Mouse (Mus musculus): ENCODE results near the gene Zfp367. TPM values are rescaled to one million over a fixed set of nuclear protein-coding genes. Genes with fewer than 3 reads are reported as not detected.

Gene Zfp367
- total RNA-seq (2021), result 10 to 100 TPM; 33.2 to 34.5 TPM
- long read RNA-seq, experiment 1, transcript Zfp367-204 (5 exons, 641 nt), result major isoform, 30 of 45 reads
- long read RNA-seq, experiment 1, partial matches to known transcripts, result 1 of 45 reads
- long read RNA-seq, experiment 1, other reads (novel, unspliced or antisense), result 13 of 45 reads
- long read RNA-seq, experiment 2, transcript Zfp367-204 (5 exons, 641 nt), result major isoform, 18 of 34 reads
- long read RNA-seq, experiment 2, partial matches to known transcripts, result 0 of 34 reads
- long read RNA-seq, experiment 2, other reads (novel, unspliced or antisense), result 14 of 34 reads

DNA sequence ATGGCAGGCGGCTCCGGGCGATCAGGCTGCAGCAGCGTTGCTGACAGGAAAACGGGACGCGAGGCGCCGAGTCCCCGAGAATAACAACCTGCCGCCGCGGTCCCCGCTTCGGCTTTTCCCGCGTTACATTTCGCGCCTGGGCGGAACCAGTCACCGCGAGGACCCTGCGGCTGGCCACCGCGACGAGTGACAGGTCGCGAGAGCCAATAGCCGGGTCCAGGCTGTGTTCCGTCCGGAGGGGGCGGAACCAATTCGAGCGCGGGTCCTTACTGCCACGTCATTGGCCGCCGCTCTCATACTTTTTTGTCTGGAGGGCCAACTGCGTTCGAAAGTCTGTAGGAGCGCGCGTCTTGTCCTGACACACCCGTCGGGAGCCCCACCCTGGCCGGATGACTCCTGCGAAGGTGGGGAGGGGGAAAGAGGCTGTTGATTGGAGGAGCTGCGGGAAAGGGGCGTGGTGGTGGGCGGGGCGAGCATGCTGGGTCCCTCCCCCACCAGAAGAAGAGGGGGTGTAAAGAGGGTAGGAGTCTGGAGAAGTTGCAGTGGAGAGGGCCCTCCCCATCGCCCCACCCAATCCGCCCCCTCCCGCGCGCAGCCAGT lies at the start of gene Zfp367:
Gene Zfp367, minus strand, starts transcription at position 120 of the 600 bp plus-strand sequence.
- peak; percentile 98 for DNase-seq (ENCODE audit: low spot score)

DNA sequence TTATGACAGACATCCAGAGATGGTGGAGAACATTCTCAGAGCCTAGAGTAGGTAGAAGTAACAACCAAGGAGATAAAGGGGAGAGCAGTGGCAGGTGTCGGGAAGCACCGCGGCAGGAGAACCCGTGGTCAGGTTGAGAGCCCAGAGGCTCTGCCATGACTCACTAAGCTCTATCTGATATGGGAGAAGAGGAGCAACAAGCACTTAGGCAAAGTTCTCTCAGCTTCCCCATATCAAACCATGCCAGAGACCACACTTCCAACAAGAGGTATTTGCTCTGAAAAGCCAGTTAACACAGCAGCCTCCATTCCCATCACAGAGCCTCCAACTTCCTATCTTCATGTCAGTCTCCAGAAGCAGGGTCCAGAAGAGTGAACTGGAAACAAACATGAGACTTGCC lies 47.9 kb upstream of the Zfp367 start:
- no peak for DNase-seq (ENCODE audit: low spot score)

DNA sequence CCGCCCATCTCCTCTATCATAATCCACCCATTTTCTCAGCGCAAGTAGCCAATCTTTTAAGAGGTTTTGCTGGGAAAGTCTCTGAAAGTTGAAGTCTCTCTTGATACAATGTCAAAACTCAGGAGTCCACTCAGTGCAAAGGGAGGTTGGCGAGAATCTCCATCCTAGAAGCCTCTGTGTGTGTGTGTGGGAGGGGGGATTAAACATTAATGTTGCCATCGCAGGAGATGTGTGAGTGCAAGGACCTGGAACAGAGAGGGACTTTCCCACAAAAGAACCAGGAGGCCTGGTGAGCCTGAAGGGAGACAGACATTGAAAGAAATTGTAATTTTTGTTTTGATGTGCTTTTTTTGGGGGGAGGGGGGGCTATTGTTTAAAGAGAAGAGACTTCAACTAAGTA lies 45.3 kb upstream of the Zfp367 start:
- DNase-seq (ENCODE audit: low spot score), result no peak

DNA sequence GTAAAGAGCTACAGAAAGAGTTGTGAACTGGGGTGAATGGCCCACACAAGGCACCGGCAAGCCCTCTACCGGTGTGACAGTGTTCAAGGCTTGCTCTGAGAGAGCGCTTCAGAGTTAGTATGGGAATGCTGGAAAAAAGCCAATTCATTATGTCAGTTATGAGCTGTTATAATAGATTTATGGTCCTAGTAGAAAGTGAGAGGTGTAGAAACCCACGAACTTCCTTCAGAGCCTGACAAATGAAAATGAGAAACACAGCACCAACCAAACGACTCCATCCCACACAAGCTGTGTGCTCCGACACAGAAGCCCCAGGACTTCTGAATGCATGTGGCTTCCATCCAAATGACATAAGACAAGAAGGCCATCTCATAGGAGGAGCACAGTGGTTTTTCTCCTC lies 44.9 kb upstream of the Zfp367 start:
- no peak for DNase-seq (ENCODE audit: low spot score)

DNA sequence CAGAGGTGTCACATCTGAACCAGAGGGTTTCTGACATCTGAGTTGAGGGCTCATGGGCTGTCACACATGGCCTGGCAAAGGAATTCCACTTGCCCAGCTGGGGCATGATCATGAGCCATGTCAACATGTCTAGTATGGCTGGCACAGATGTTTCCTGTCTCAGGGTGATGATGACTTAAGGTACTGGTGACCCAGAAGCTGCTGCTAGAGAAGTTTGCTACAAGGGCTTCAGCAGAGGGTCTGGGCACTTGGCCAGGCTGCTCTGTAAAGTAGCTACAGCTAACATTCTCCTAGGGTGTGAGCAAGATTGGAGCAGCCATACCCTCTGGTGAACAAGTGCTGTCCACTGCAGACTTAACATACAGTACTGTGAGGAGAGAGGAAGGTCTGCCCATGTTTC lies 34.1 kb upstream of the Zfp367 start:
- DNase-seq (ENCODE audit: low spot score), result no peak

DNA sequence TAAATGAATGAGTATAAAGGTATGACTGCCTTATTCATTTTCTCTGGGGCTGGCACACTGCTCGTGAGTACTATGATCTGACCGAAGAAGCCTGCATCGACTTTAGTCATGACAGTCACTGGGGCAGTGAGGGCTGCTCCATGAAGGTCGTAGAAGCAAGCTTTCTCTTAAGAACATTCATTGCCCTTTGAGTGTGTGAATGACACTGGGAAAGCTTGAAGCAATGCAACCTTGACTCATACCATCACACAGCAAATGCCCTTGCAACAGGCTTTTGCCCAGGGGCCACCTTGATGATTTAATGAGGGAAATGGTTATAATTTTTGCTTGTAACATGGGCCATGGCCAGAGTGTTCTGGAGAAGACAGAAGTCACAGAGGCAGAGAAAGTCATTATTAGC lies 33.5 kb upstream of the Zfp367 start:
- no peak for DNase-seq (ENCODE audit: low spot score)

DNA sequence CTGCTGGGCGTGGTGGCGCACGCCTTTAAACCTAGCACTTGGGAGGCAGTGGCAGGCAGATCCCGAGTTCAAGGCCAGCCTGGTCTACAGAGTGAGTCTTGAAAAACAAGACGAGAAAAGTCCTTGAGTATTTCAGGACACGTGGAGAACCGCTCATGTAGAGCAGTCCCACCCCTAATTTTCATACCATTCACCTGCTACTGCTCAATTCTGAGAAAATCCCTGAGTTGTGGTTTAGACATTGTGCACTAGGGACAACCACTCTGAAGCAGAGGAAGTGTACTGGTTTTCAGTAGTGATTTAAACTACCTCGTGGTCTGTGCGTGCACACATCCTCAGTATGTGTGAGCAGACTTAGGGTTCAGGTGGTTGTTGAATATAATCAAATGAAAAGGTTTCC lies 32.6 kb upstream of the Zfp367 start:
- DNase-seq (ENCODE audit: low spot score), result no peak

DNA sequence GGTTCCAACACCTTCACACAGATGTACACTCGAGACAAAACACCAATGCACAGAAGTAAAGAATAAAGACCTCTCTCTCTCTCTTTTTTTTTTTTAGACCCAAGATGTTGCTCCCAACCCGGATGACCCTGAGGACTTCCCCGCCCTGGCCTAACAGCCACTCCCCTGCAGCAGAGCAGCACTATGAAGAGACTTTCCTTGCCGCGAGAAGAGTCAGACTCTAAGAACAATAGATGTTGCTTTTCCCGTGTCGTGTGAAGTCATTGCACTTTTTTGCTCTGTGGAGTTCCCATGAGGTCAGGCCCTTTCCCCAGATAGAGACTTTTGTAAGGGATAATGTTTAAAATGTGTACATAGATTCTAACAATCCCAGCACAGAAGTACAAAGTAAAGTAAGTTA lies 32.2 kb upstream of the Zfp367 start:
- no peak for DNase-seq (ENCODE audit: low spot score)

DNA sequence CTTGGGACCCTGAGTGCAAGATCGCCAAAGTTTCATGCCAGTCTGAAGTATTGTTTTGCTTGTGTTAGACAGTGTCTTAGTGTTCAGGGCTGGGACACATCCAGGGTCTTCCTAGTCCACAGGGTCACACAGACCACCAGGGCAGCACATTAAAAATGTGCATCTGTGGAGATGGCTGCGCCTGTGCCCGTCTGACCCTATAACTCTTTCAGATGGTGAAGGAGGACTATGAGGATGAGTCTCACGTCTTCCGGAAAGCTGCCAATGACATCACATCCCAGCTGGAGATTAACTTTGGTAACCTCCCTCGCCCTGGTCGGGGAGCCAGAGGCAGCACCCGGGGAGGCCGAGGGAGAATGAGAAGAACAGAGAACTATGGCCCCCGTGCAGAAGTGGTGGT lies 31.4 kb upstream of the Zfp367 start:
- DNase-seq (ENCODE audit: low spot score), result peak; percentile 9

DNA sequence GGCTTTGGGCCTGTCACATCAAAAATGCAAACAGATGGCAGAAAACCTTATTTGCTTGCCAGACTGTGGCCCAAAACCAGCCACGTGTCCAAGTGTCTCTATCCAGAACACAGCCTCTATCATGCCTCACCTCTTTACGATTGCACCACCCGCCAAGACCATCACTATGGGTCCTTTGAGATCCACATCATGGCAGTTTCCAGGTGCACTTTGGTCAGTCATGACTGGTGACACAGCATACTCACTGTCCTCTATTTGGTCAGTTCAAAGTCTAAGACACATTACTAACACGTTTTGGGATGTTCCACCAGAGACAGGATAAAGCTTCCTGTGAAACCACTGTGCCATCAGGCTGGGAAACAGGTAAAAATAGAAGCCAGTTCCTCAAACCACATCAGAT lies 30.6 kb upstream of the Zfp367 start:
- no peak for DNase-seq (ENCODE audit: low spot score)

DNA sequence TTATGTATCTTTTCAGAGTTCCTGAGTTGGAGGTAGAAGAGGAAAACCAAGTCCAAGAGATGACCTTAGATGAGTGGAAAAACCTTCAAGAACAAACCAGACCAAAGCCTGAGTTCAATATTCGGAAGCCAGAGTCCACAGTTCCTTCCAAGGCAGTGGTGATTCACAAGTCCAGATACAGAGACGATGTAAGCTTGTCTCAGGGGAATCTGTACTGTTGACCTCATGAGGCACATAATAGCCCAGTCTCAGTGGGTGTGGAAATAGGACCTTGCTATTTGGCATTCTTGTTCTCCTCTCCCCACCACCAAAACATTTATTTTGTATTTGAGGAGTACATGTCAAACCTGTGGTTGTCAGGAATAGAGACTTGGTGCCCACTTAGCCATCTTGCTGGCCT lies 29.1 kb upstream of the Zfp367 start:
- no peak for DNase-seq (ENCODE audit: low spot score)

DNA sequence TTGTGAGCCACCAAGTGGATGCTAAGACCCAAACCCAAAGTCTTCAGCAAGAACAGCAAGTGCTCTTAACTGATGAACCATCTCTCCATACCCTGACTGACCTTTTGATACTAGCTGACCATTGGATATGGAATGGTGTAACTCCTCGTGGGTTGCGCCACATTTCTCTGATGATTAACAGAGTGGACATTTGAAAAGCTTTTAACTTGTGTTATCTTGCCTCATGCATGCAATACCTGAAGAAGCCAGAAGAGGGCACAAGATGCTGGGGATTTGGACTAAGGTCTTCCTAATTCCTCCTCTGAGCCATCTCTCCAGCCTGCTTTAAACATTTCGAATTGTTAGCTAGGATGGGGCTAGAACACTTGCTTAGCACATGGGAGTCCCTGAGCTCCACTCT lies 27.9 kb upstream of the Zfp367 start:
- peak; percentile 64 for DNase-seq (ENCODE audit: low spot score)

DNA sequence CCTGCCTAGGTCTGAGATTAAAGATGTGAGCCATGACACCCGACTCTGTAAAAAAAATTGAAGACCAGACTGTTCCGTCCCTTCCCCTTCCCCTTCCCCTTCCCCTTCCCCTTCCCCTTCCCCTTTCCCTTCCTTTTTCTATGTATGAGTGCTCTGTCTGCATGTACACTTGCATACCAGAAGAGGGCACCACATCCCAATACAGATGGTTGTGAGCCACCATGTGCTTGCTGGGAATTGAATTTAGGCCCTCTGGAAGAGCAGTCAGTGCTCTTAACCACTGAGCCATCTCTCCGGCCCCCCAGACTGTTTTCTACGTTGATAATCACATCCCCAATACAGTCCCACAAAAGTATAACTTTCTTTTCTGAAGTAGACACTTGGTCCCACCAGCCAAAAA lies 27.3 kb upstream of the Zfp367 start:
- no peak for DNase-seq (ENCODE audit: low spot score)

DNA sequence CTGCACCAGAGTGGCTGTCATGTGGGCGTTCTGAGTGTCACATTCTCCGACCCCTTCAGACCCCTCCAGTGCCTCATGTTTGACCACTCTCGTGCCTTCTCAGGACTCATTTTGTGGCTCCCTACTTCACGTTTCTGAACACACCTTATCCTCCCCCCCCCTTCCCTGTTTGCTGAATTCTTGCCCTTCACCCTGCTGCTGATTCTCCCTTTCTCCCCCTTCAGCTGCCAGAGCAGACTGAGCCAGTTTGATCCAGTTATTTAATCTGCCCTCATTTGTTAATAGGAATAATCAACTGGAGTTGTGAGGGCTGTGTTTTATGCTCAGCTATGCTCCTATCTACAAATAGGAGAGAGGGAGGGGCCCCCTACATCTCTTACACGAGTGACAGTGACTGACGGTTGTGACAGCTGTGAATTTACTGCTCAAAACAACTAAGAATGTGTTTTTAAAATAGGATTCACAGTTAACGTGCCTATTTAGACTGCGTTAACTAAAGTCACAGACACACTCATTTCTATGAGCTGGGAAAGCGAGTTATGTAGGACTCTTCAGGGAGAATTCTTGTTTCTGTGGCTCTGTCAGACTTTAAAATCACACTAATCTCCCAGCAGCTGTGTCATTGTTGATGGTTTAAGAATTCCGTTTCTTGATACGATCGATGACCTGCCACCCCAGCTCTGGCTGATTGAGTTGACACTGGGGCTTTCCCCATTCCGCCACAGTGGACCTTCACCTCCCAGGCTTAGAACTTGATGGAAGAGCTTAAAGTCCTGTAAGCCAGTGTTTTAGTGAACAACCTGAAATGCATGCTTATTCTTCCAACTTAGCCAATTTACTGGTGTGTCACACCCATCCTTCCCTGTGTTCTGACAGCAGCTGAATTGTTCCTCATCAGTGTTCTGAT lies 26.0 kb upstream of the Zfp367 start:
- no peak for DNase-seq (ENCODE audit: low spot score)

DNA sequence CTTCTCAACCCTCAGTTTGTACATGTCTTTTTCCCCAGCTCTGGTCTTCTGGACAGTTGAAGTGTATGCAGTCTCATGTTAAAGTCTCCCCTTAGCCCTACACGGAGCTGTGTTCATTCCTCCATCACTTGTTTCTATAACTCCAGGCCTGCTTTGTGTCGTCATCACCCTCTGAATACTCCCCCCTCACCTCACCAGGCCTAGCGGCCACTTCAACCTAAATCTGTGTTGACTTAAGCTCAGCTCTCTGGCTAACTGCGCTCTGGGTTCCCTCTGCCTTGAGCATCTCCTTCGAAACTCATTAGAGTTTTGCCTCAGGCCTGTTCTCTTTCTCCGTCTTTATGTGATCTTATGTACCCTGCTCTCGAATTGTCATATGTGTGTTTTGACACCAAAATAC lies 25.0 kb upstream of the Zfp367 start:
- DNase-seq (ENCODE audit: low spot score), result no peak

DNA sequence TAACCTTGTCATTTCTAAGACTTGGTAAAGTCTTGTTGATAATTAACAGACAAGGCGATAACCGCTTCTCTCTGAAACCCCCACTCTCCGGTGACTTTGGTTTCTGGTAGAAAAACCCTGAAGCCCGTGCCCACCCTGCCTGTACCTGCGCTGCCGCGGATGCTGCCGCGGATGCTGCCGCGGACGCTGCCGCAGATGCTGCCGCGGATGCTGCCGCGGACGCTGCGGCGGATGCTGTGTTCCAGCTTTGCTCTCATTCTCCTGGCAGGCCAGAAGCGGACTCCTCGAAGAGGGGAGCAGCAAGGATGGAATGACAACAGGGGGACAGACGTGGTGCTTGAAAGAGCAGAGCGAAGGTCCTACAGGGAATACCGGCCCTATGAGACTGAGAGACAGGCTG lies 16.7 kb upstream of the Zfp367 start:
- DNase-seq (ENCODE audit: low spot score), result no peak

DNA sequence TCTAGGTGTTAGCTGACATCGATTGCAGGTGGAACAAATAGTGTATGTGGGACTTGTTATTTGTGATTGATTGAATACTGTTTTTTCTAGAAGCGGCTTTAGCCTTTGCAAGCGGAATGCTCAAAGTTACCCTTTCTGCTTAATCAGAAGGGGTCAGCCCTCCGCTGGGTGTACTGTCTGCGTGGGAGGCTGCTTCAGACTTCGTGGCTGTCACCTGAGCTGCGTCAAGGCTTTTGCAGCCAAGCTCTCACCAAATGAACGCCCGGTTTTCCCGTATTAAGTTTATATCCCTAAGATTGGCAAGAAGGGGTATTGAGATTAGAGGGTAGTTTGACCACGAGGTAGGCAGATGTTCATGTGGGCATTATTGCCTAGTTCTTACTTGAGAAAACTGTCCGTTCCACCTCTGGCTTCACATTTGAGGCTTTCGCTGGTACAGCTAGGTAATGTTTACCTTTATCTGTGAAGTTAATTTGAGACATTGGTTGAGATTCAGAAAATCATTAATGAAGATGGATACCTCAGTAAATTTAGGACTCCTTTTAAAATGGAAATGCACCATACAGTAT lies 10.2 kb upstream of the Zfp367 start:
- no peak for DNase-seq (ENCODE audit: low spot score)

DNA sequence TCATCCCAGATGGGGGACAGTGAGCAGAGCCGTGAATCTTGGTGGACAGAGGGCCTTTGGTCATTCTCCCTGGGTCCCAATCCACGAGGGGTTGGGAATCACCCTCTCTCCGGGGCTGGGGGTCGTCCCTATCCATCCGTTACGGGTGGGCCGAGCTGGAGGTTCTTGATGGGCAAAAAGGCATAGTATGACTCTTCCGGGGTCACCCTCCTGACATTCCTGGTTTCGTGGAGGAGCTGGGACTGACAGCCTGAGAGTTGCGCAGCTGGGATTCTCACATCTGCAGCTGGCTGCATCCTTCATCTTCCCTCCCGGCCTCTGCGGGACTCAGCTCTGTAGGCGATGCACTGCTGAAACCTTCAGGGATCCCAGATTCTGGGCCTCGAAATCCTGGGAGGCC lies 9.6 kb upstream of the Zfp367 start:
- no peak for DNase-seq (ENCODE audit: low spot score)

DNA sequence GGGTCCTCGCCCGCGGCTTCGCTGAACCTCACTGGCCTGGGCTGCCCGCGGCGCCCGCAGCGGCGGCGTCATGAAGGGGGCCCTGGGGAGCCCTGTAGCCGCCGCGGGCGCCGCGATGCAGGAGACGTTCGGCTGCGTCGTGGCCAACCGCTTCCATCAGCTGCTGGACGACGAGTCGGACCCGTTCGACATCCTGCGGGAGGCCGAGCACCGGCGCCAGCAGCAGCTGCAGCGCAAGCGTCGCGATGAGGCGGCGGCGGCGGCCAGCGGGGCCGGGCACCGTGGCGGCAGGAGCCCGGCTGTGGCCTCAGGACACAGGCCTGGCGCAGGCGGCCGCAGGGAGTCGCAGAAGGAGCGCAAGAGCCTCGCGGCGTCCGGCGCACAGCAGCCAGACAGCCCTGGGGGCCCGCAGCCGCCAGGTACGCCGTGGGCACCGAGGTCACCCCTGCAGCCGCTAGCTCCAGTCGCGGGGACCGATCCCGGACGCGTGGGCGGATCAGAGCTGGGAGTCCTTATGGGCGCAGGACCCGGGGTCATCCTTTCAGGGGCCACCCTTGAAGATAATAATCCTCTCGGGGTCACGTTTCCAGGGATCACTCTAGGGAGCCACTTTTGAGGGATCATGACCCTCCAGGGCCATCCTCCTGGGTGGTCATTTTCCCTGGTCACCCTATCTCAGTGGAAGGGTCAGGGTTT lies 9.1 kb upstream of the Zfp367 start:
- no peak for DNase-seq (ENCODE audit: low spot score)

DNA sequence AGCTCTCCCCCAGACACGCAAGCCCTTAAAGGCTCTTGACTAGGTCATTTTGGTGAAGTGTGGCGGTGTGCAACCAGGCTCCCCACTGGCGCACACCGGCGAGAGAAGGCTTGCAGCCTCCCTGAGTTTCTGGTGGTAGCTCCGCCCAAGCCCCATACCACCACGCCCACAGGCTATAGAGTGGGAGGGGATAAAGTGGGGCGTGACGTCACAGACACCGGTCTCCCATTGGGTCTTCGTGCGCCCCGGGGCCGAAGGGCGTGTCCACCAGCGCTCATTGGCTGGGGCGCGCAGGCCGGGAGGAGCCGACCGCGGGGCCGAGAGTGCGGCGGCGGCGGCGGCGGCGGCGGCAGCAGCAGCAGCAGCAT lies 8.5 kb upstream of the Zfp367 start, which contains the start of gene Habp4:
Gene Habp4, plus strand, starts transcription at position 277 of the 368 bp plus-strand sequence.
- DNase-seq (ENCODE audit: low spot score), result peak; percentile 99

DNA sequence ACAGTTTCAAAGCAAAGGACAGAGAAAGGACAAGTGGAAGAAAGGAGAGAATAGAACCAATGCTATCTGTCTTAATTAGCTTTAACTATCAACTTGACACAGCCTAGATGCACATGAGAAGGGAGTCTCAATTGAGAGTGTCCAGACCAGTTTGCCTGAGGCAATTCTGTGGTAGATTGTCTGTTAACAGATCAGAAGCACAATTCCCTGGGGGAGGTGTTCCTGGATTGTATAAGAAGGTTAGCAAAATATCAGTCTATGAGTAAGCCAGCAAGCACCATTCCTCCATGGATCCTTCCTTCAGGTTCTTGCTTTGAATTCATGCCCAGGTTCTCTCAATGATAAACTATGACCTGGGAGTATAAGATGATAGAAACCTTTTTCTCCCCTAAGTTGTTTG lies 4.0 kb upstream of the Zfp367 start:
- DNase-seq (ENCODE audit: low spot score), result no peak

DNA sequence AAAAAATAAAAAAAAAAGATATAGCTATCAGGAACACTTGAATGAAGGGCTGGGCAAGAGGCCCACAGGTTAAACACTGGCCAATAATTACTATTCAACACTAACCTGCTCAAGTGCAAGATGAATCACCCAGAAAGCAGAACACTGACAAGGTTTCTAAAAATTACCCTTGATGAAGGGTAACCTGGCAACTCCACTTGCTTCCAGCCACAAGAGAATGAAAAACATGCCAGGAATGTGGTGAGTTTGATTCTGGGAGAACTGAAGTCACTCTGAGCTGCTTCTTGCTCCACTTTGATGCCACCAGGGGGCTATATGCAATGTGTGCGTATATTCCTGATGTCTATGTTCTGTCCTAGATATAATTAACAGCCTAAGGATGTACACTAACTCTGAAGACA lies 2.2 kb upstream of the Zfp367 start:
- DNase-seq (ENCODE audit: low spot score), result no peak
